ENCODE assay signal across 8 mouse cellular contexts in the genomic region with DNA sequence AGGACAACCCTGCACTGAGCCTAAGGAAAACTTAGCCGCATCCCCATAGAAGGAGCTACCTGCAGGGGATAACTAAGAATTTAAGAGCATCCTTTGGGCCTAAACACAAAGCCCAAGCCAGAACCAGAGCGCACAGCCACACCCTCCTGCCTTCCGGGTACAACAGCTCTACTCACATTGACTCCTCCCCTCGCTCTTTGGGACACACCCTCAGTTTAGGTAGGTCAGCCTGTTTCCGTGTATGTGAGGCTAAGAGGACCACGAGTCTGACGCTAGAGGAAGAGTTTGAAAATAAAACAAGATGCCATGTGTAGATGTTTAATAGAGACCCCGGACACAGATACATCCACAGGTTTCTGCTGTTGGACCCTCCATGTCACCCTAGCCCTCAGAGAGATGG. TPM values are rescaled to one million over a fixed set of nuclear protein-coding genes. Genes with fewer than 3 reads are reported as not detected.
A peak's percentile ranks its signal among the peaks of the same experiment; 100 is the strongest.
DNase-seq lines count a peak whose midpoint lies in the region; ATAC-seq and TF ChIP-seq lines count a peak whose summit lies in the region.

No protein-coding gene starts in this region.

- H3K4me2 ChIP-seq in neural tube, embryonic 11.5 days (ENCODE audit: low read depth): peak overlapping the region; percentile 77
- H3K4me2 ChIP-seq in kidney, embryonic 15.5 days: peak overlapping the region; percentile 88
- H3K4me2 ChIP-seq in stomach, embryonic 15.5 days: peak overlapping the region; percentile 90

- peak overlapping the region; percentile 38 for H3K4me3 ChIP-seq in neural tube, embryonic 11.5 days (ENCODE audit: low read depth, low read length)
- H3K4me3 ChIP-seq in embryonic fibroblast, embryonic 13.5 days (ENCODE audit: insufficient read depth, low read length): peak overlapping the region; percentile 64
- peak overlapping the region; percentile 51 for H3K4me3 ChIP-seq in kidney, embryonic 15.5 days (replicated peaks)
- peak overlapping the region; percentile 59 for H3K4me3 ChIP-seq in stomach, embryonic 15.5 days (replicated peaks)

- 0 out of 2 replicates have a peak, but pooled peaks cover 3% of the 10 kb centered on the region for H3K27me3 ChIP-seq in neural tube, embryonic 11.5 days (ENCODE audit: control insufficient read depth, insufficient read depth, low read length)
- H3K27me3 ChIP-seq in kidney, embryonic 15.5 days: peaks cover 15% of the 10 kb centered on the region
- peaks cover 4% of the 10 kb centered on the region; the same call in 1 of the 2 replicates for H3K27me3 ChIP-seq in stomach, embryonic 15.5 days (replicated peaks)

- H3K36me3 ChIP-seq in neural tube, embryonic 11.5 days (ENCODE audit: control insufficient read depth, insufficient read depth, low read length): no peaks in the 10 kb centered on the region
- no peaks in the 10 kb centered on the region for H3K36me3 ChIP-seq in kidney, embryonic 15.5 days
- H3K36me3 ChIP-seq in stomach, embryonic 15.5 days: no peaks in the 10 kb centered on the region

- DNase-seq in neural tube, embryonic 11.5 days (ENCODE audit: low spot score): peak; percentile 7
- no peak for DNase-seq in neural tube, embryonic 10.5 days (ENCODE audit: extremely low spot score, low spot score)
- DNase-seq in lung, postnatal 4 days: peak; percentile 64 to 65
- no peak for DNase-seq in cerebellum, postnatal 36 days

- H3K9ac ChIP-seq in neural tube, embryonic 11.5 days (ENCODE audit: low read length): no peak overlapping the region
- no peak overlapping the region; the same call in 1 of the 2 replicates for H3K9ac ChIP-seq in kidney, embryonic 15.5 days
- no peak overlapping the region; the same call in 1 of the 2 replicates for H3K9ac ChIP-seq in stomach, embryonic 15.5 days

- no peak for TF ChIP-seq CTCF in embryonic fibroblast, embryonic 13.5 days (IDR thresholded peaks at IDR 0.05; ENCODE audit: borderline replicate concordance, insufficient read depth, low read length)

- no peaks in the 10 kb centered on the region for H3K9me3 ChIP-seq in neural tube, embryonic 11.5 days (ENCODE audit: control insufficient read depth, low read length)
- no peaks in the 10 kb centered on the region for H3K9me3 ChIP-seq in kidney, embryonic 15.5 days (replicated peaks)
- no peaks in the 10 kb centered on the region for H3K9me3 ChIP-seq in stomach, embryonic 15.5 days

- H3K27ac ChIP-seq in neural tube, embryonic 11.5 days (ENCODE audit: low read depth, low read length): no peak overlapping the region
- H3K27ac ChIP-seq in embryonic fibroblast, embryonic 13.5 days (ENCODE audit: insufficient read depth, low read length): peak overlapping the region; percentile 63; the same call in 1 of the 2 replicates
- H3K27ac ChIP-seq in kidney, embryonic 15.5 days: peak overlapping the region; percentile 45; the same call in 1 of the 2 replicates
- peak overlapping the region; percentile 89 for H3K27ac ChIP-seq in stomach, embryonic 15.5 days

- WGBS in neural tube, embryonic 11.5 days: 27% methylated on average over 8 of the region's 8 CpGs
- 33% methylated on average over 8 of the region's 8 CpGs for WGBS in kidney, embryonic 15.5 days
- WGBS in stomach, embryonic 15.5 days: 32% methylated on average over 8 of the region's 8 CpGs

- ATAC-seq in neural tube, embryonic 11.5 days (ENCODE audit: insufficient read depth, low FRiP score, low TSS enrichment): no peak
- ATAC-seq in kidney, embryonic 15.5 days (replicated peaks; ENCODE audit: low FRiP score): no peak
- peak; percentile 66 for ATAC-seq in stomach, embryonic 15.5 days (ENCODE audit: insufficient read depth, low FRiP score, low read depth)
- no peak for ATAC-seq in frontal cortex, adult (ENCODE audit: low TSS enrichment)

- peak; percentile 40; the same call in 1 of the 2 replicates for TF ChIP-seq POLR2A in embryonic fibroblast, embryonic 13.5 days (IDR thresholded peaks at IDR 0.05; ENCODE audit: low read depth, low read length)

- H3K4me1 ChIP-seq in neural tube, embryonic 11.5 days (ENCODE audit: control insufficient read depth, insufficient read depth, low read length): peaks cover 7% of the 10 kb centered on the region; the same call in 1 of the 2 replicates
- no peaks in the 10 kb centered on the region; the same call in 1 of the 2 replicates for H3K4me1 ChIP-seq in embryonic fibroblast, embryonic 13.5 days (ENCODE audit: control insufficient read depth, insufficient read depth, low read length)
- peaks cover 17% of the 10 kb centered on the region for H3K4me1 ChIP-seq in kidney, embryonic 15.5 days
- peaks cover 13% of the 10 kb centered on the region for H3K4me1 ChIP-seq in stomach, embryonic 15.5 days

RNA-seq across cellular contexts. Expression of a gene that starts 1.0 kb away (rescaled TPM):
- polyA plus RNA-seq in neural tube, embryonic 11.5 days (2014; fragmentation: Nextera tagmentation; extraction: Ambion mirVana): 3.6 and 4.8 TPM in 2 replicates
- 17.5 and 28.2 TPM in 2 replicates for polyA plus RNA-seq in embryonic fibroblast, embryonic 13.5 days (2011; ENCODE audit: insufficient read length, low read depth, missing spikeins)
- 7.8 and 8.3 TPM in 2 replicates for polyA plus RNA-seq in kidney, embryonic 15.5 days (2015; fragmentation: Nextera tagmentation; extraction: Ambion mirVana)
- 35.3 and 38.0 TPM in 2 replicates for polyA plus RNA-seq in stomach, embryonic 15.5 days (2015; fragmentation: Nextera tagmentation; extraction: Ambion mirVana)

RNA-seq across cellular contexts. Expression of a gene that starts 7.1 kb away (rescaled TPM):
- polyA plus RNA-seq in neural tube, embryonic 11.5 days (2014; fragmentation: Nextera tagmentation; extraction: Ambion mirVana): 5.1 and 6.4 TPM in 2 replicates
- 6.4 and 8.5 TPM in 2 replicates for polyA plus RNA-seq in embryonic fibroblast, embryonic 13.5 days (2011; ENCODE audit: insufficient read length, low read depth, missing spikeins)
- polyA plus RNA-seq in kidney, embryonic 15.5 days (2015; fragmentation: Nextera tagmentation; extraction: Ambion mirVana): 11.1 and 14.1 TPM in 2 replicates
- polyA plus RNA-seq in stomach, embryonic 15.5 days (2015; fragmentation: Nextera tagmentation; extraction: Ambion mirVana): 12.4 and 13.5 TPM in 2 replicates

RNA-seq across cellular contexts. Expression of a gene that starts 49.4 kb away (rescaled TPM):
- 11.1 and 12.4 TPM in 2 replicates for polyA plus RNA-seq in neural tube, embryonic 11.5 days (2014; fragmentation: Nextera tagmentation; extraction: Ambion mirVana)
- 10.4 and 14.0 TPM in 2 replicates for polyA plus RNA-seq in embryonic fibroblast, embryonic 13.5 days (2011; ENCODE audit: insufficient read length, low read depth, missing spikeins)
- 10.9 and 11.8 TPM in 2 replicates for polyA plus RNA-seq in kidney, embryonic 15.5 days (2015; fragmentation: Nextera tagmentation; extraction: Ambion mirVana)
- polyA plus RNA-seq in stomach, embryonic 15.5 days (2015; fragmentation: Nextera tagmentation; extraction: Ambion mirVana): 10.6 and 11.5 TPM in 2 replicates

RNA-seq across cellular contexts. Expression of a gene that starts 51.7 kb away (rescaled TPM):
- 1.4 and 2.0 TPM in 2 replicates for polyA plus RNA-seq in neural tube, embryonic 11.5 days (2014; fragmentation: Nextera tagmentation; extraction: Ambion mirVana)
- polyA plus RNA-seq in embryonic fibroblast, embryonic 13.5 days (2011; ENCODE audit: insufficient read length, low read depth, missing spikeins): not detected in 2 replicates
- polyA plus RNA-seq in kidney, embryonic 15.5 days (2015; fragmentation: Nextera tagmentation; extraction: Ambion mirVana): 0.81 and 0.90 TPM in 2 replicates
- polyA plus RNA-seq in stomach, embryonic 15.5 days (2015; fragmentation: Nextera tagmentation; extraction: Ambion mirVana): 0.28 and 0.34 TPM in 2 replicates

RNA-seq across cellular contexts. Expression of a gene that starts 57.0 kb away (rescaled TPM):
- 5.5 and 5.8 TPM in 2 replicates for polyA plus RNA-seq in neural tube, embryonic 11.5 days (2014; fragmentation: Nextera tagmentation; extraction: Ambion mirVana)
- 0.12 and 0.18 TPM in 2 replicates for polyA plus RNA-seq in embryonic fibroblast, embryonic 13.5 days (2011; ENCODE audit: insufficient read length, low read depth, missing spikeins)
- polyA plus RNA-seq in kidney, embryonic 15.5 days (2015; fragmentation: Nextera tagmentation; extraction: Ambion mirVana): 0.35 and 1.1 TPM in 2 replicates
- 0.62 and 0.99 TPM in 2 replicates for polyA plus RNA-seq in stomach, embryonic 15.5 days (2015; fragmentation: Nextera tagmentation; extraction: Ambion mirVana)

Comparison
In these comparisons a context has a peak if more than half of its experiments do, and no peak if none do; other contexts are left out.
1. DNase-seq: peak in neural tube, embryonic 11.5 days (single experiment) and lung, postnatal 4 days (2 of 2); none in neural tube, embryonic 10.5 days (single experiment) and cerebellum, postnatal 36 days (0 of 2).
2. Peak in every context shown above with its lines, with median percentiles within 50 percentile points of each other: H3K4me2 ChIP-seq and H3K4me3 ChIP-seq.